In genomic region chr6:14771717-14772116, GRCm38 (mm10) we compare ENCODE assay signal across 33 mouse cellular contexts. TPM values are rescaled to one million over a fixed set of nuclear protein-coding genes. Genes with fewer than 3 reads are reported as not detected.
"Had no signal": no experiment of that assay in that cellular context is flagged by ENCODE, and none has a peak within 500 bp of the region (broad histone marks: within the 10 kb centered on the region; RNA-seq: fewer than 3 reads in every experiment).

No protein-coding gene starts in this region.

- ATAC-seq: hindbrain, embryonic 16.5 days; inflammation-experienced regulatory T-cells, adult 6 months; intestine, embryonic 15.5 days; intestine, postnatal 0 days; liver, postnatal 0 days had no signal

- H3K9me3 ChIP-seq: heart, embryonic 13.5 days; heart, embryonic 15.5 days; hindbrain, embryonic 10.5 days; hindbrain, embryonic 12.5 days; intestine, embryonic 15.5 days; limb, embryonic 10.5 days; limb, embryonic 12.5 days; liver, embryonic 13.5 days; liver, embryonic 15.5 days had no signal

- H3K4me3 ChIP-seq: gastrocnemius, adult 2 months; heart, adult 2 months; heart, embryonic 13.5 days; heart, embryonic 15.5 days; hindbrain, embryonic 10.5 days; hindbrain, embryonic 12.5 days; intestine, embryonic 15.5 days; layer of hippocampus, adult 2 months; left cerebral cortex, adult 2 months; limb, embryonic 10.5 days; limb, embryonic 12.5 days; liver, embryonic 13.5 days; liver, embryonic 15.5 days had no signal

- H3K9ac ChIP-seq: heart, embryonic 13.5 days; heart, embryonic 15.5 days; hindbrain, embryonic 12.5 days; hindbrain, embryonic 14.5 days; intestine, embryonic 15.5 days; limb, embryonic 12.5 days; liver, embryonic 13.5 days; liver, embryonic 15.5 days; liver, postnatal 0 days had no signal

- H3K27me3 ChIP-seq: heart, embryonic 13.5 days; heart, embryonic 15.5 days; hindbrain, embryonic 12.5 days; intestine, embryonic 15.5 days; limb, embryonic 12.5 days; liver, embryonic 13.5 days; liver, embryonic 15.5 days had no signal

- H3K27ac ChIP-seq: gastrocnemius, adult 2 months; heart, adult 2 months; heart, embryonic 13.5 days; heart, embryonic 15.5 days; hindbrain, embryonic 10.5 days; hindbrain, embryonic 12.5 days; hindbrain, embryonic 14.5 days; intestine, embryonic 15.5 days; layer of hippocampus, adult 2 months; left cerebral cortex, adult 2 months; limb, embryonic 10.5 days; limb, embryonic 12.5 days; liver, embryonic 13.5 days; liver, embryonic 15.5 days had no signal

- H3K4me2 ChIP-seq: heart, embryonic 13.5 days; heart, embryonic 15.5 days; hindbrain, embryonic 12.5 days; hindbrain, embryonic 14.5 days; intestine, embryonic 15.5 days; limb, embryonic 12.5 days; liver, embryonic 11.5 days; liver, embryonic 13.5 days; liver, embryonic 15.5 days had no signal

- H3K36me3 ChIP-seq: heart, embryonic 13.5 days; heart, embryonic 15.5 days; hindbrain, embryonic 10.5 days; hindbrain, embryonic 12.5 days; intestine, embryonic 15.5 days; limb, embryonic 10.5 days; limb, embryonic 12.5 days; liver, embryonic 13.5 days; liver, embryonic 15.5 days had no signal

- DNase-seq: gastrocnemius, adult 2 months; gastrocnemius, postnatal 10 days; gastrocnemius, postnatal 25 days; heart, adult 2 months; kidney, adult 18-20 months; kidney, adult 8-10 months; kidney, postnatal 10 days; kidney, postnatal 25 days; kidney, postnatal 4 days; liver; liver, embryonic 13.5 days; liver, postnatal 0 days had no signal

- H3K4me1 ChIP-seq: heart, embryonic 13.5 days; heart, embryonic 15.5 days; hindbrain, embryonic 10.5 days; hindbrain, embryonic 12.5 days; intestine, embryonic 15.5 days; limb, embryonic 10.5 days; limb, embryonic 12.5 days; liver, embryonic 13.5 days; liver, embryonic 15.5 days had no signal

RNA-seq across cellular contexts. Expression of gene Ppp1r3a, which starts 16.6 kb away (rescaled TPM):
- total RNA-seq: granulocyte monocyte progenitor cell, adult 5-6 weeks; layer of hippocampus, adult 2 months; layer of hippocampus, postnatal 10 days; layer of hippocampus, postnatal 25 days; left cerebral cortex, adult 2 months; left cerebral cortex, postnatal 14 days; left cerebral cortex, postnatal 36 days had no signal
- polyA plus RNA-seq: hindbrain, embryonic 10.5 days; hindbrain, embryonic 12.5 days; hindbrain, embryonic 14.5 days; hindbrain, embryonic 16.5 days; inflammation-experienced regulatory T-cells, adult 6 months; intestine, postnatal 0 days; kidney, embryonic 14.5 days; limb, embryonic 10.5 days; liver, embryonic 13.5 days had no signal
